Mouse (Mus musculus): ENCODE results near the gene Slc25a10. TPM values are rescaled to one million over a fixed set of nuclear protein-coding genes. Genes with fewer than 3 reads are reported as not detected.
A peak's percentile ranks its signal among the peaks of the same experiment; 100 is the strongest.

Gene Slc25a10
- polyA plus RNA-seq, 1 experiment from 2014 or later: 29.7 TPM

DNA sequence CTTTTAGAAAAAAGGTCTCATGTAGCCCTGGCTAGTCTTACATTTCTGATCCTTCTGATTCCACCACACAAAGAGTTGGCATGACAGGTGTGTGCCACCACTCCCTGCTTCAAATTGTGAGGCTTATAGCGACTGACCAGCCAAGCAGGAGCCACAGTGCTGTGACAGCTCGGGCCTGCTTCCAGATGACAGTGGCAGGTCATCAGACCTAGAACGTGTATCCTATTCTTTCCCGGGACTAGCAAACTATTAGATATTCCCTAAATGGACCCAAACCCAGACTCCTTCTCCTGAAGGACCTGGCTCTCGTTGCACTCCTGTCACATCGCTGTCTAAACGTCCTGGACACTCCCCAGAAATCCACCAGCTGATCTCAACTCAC is 57.1 kb downstream of the Slc25a10 start:
- DNase-seq (ENCODE audit: low spot score): no peak
- WGBS: 26% methylated on average over 7 of the region's 7 CpGs
- H3K36me3 ChIP-seq (ENCODE audit: control insufficient read depth, insufficient read depth, low read length): peaks cover 13% of the 10 kb centered on the region
- peak overlapping the region; percentile 94 for H3K4me2 ChIP-seq (ENCODE audit: low read length)
- no peaks in the 10 kb centered on the region for H3K9me3 ChIP-seq (replicated peaks; ENCODE audit: control insufficient read depth, low read length)
- H3K27me3 ChIP-seq (replicated peaks; ENCODE audit: control insufficient read depth, insufficient read depth, low read length): no peaks in the 10 kb centered on the region
- peak overlapping the region; percentile 96 for H3K9ac ChIP-seq (ENCODE audit: low read length)
- peaks cover 13% of the 10 kb centered on the region for H3K4me1 ChIP-seq (ENCODE audit: control insufficient read depth, insufficient read depth, low read length)
- H3K27ac ChIP-seq (ENCODE audit: low read depth, low read length): peak overlapping the region; percentile 74; the same call in 1 of the 2 replicates
- H3K4me3 ChIP-seq (ENCODE audit: low read depth, low read length): peak overlapping the region; percentile 99
- ATAC-seq: no peak

Other genes with a start within 250 kb of the Slc25a10 start
- 3,852 and 3,863 TPM in 2 replicates for gene Actg1, start 143.3 kb upstream of the Slc25a10 start, polyA plus RNA-seq (2014; fragmentation: Nextera tagmentation; extraction: Ambion mirVana)
- gene Fscn2, start 130.3 kb upstream of the Slc25a10 start, polyA plus RNA-seq (2014; fragmentation: Nextera tagmentation; extraction: Ambion mirVana): 0.75 and 1.4 TPM in 2 replicates
- 51.7 and 71.1 TPM in 2 replicates for gene Faap100, start 113.1 kb upstream of the Slc25a10 start, polyA plus RNA-seq (2014; fragmentation: Nextera tagmentation; extraction: Ambion mirVana)
- 29.9 and 30.8 TPM in 2 replicates for gene Nploc4, start 54.1 kb upstream of the Slc25a10 start, polyA plus RNA-seq (2014; fragmentation: Nextera tagmentation; extraction: Ambion mirVana)
- gene Tspan10, start 49.2 kb upstream of the Slc25a10 start, polyA plus RNA-seq (2014; fragmentation: Nextera tagmentation; extraction: Ambion mirVana): not detected in 2 replicates
- gene Pde6g, start 38.3 kb upstream of the Slc25a10 start, polyA plus RNA-seq (2014; fragmentation: Nextera tagmentation; extraction: Ambion mirVana): not detected in 2 replicates
- 11.6 and 15.3 TPM in 2 replicates for gene Oxld1, start 33.8 kb upstream of the Slc25a10 start, polyA plus RNA-seq (2014; fragmentation: Nextera tagmentation; extraction: Ambion mirVana)
- 18.6 and 18.8 TPM in 2 replicates for gene Ccdc137, start 33.7 kb upstream of the Slc25a10 start, polyA plus RNA-seq (2014; fragmentation: Nextera tagmentation; extraction: Ambion mirVana)
- 37.4 and 43.9 TPM in 2 replicates for gene Arl16, start 24.2 kb upstream of the Slc25a10 start, polyA plus RNA-seq (2014; fragmentation: Nextera tagmentation; extraction: Ambion mirVana)
- gene Mrpl12, start 7.2 kb upstream of the Slc25a10 start, polyA plus RNA-seq (2014; fragmentation: Nextera tagmentation; extraction: Ambion mirVana): 143 and 155 TPM in 2 replicates
- gene Gcgr, start 38.9 kb downstream of the Slc25a10 start, polyA plus RNA-seq (2014; fragmentation: Nextera tagmentation; extraction: Ambion mirVana): 0.14 TPM in 1 of 2 replicates, not detected in the other
- 291 and 313 TPM in 2 replicates for gene Mcrip1, start 57.9 kb downstream of the Slc25a10 start, polyA plus RNA-seq (2014; fragmentation: Nextera tagmentation; extraction: Ambion mirVana)
- gene Ppp1r27, start 59.3 kb downstream of the Slc25a10 start, polyA plus RNA-seq (2014; fragmentation: Nextera tagmentation; extraction: Ambion mirVana): not detected in 2 replicates
- 325 and 332 TPM in 2 replicates for gene P4hb, start 81.4 kb downstream of the Slc25a10 start, polyA plus RNA-seq (2014; fragmentation: Nextera tagmentation; extraction: Ambion mirVana)
- gene Arhgdia, start 89.8 kb downstream of the Slc25a10 start, polyA plus RNA-seq (2014; fragmentation: Nextera tagmentation; extraction: Ambion mirVana): 449 and 481 TPM in 2 replicates
- 318 and 352 TPM in 2 replicates for gene Alyref, start 106.5 kb downstream of the Slc25a10 start, polyA plus RNA-seq (2014; fragmentation: Nextera tagmentation; extraction: Ambion mirVana)
- gene Anapc11, start 106.6 kb downstream of the Slc25a10 start, polyA plus RNA-seq (2014; fragmentation: Nextera tagmentation; extraction: Ambion mirVana): 237 and 281 TPM in 2 replicates
- gene Npb, start 116.6 kb downstream of the Slc25a10 start, polyA plus RNA-seq (2014; fragmentation: Nextera tagmentation; extraction: Ambion mirVana): 0.46 and 0.98 TPM in 2 replicates
- gene Pcyt2, start 126.1 kb downstream of the Slc25a10 start, polyA plus RNA-seq (2014; fragmentation: Nextera tagmentation; extraction: Ambion mirVana): 113 and 134 TPM in 2 replicates
- 30.4 and 40.8 TPM in 2 replicates for gene Sirt7, start 133.4 kb downstream of the Slc25a10 start, polyA plus RNA-seq (2014; fragmentation: Nextera tagmentation; extraction: Ambion mirVana)
- gene Mafg, start 141.8 kb downstream of the Slc25a10 start, polyA plus RNA-seq (2014; fragmentation: Nextera tagmentation; extraction: Ambion mirVana): 20.0 and 23.6 TPM in 2 replicates
- gene Pycr1, start 151.9 kb downstream of the Slc25a10 start, polyA plus RNA-seq (2014; fragmentation: Nextera tagmentation; extraction: Ambion mirVana): 33.6 and 33.9 TPM in 2 replicates
- gene Myadml2, start 156.3 kb downstream of the Slc25a10 start, polyA plus RNA-seq (2014; fragmentation: Nextera tagmentation; extraction: Ambion mirVana): 0.38 and 0.48 TPM in 2 replicates
- 0.36 and 0.61 TPM in 2 replicates for gene Notum, start 169.3 kb downstream of the Slc25a10 start, polyA plus RNA-seq (2014; fragmentation: Nextera tagmentation; extraction: Ambion mirVana)
- gene Aspscr1, start 181.1 kb downstream of the Slc25a10 start, polyA plus RNA-seq (2014; fragmentation: Nextera tagmentation; extraction: Ambion mirVana): 129 TPM in 2 replicates
- 108 and 140 TPM in 2 replicates for gene Cenpx, start 221.9 kb downstream of the Slc25a10 start, polyA plus RNA-seq (2014; fragmentation: Nextera tagmentation; extraction: Ambion mirVana)
- 39.0 and 59.5 TPM in 2 replicates for gene Lrrc45, start 222.1 kb downstream of the Slc25a10 start, polyA plus RNA-seq (2014; fragmentation: Nextera tagmentation; extraction: Ambion mirVana)
- gene Rac3, start 229.6 kb downstream of the Slc25a10 start, polyA plus RNA-seq (2014; fragmentation: Nextera tagmentation; extraction: Ambion mirVana): 110 and 119 TPM in 2 replicates
- gene Dcxr, start 235.4 kb downstream of the Slc25a10 start, polyA plus RNA-seq (2014; fragmentation: Nextera tagmentation; extraction: Ambion mirVana): 11.2 and 13.7 TPM in 2 replicates
- gene Cbr2, start 240.3 kb downstream of the Slc25a10 start, polyA plus RNA-seq (2014; fragmentation: Nextera tagmentation; extraction: Ambion mirVana): 0.98 and 1.1 TPM in 2 replicates